Mouse (Mus musculus): ENCODE measurements at regions not wholly inside any gene's neighbourhood (a gene's known extent, or its start where the extent isn't known, plus 50 kb on each side); places are given as distances from the start of the nearest gene placed in this dataset.

DNA sequence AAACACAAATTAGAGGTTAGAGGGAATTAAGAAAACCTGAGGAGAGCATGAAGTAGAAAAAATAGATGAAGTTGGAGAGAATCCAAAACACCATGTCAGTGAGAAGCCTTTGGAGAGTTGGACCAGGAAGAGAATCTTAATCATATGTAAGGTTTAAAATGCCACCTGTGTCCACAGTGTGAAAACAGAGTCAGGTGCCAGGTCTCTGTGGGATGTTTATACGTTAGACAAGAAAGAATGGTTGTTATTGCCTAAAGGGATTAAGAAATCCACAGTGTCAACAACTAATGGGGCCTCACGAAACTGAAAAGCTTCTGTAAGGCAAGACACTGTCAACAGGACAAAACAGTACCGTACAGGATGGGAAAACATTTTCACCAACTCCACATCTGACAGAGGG lies 294.7 kb upstream of the Slc35b3 start:
- Histone ChIP-seq H3K27ac (no peak overlapping the region), H3K4me2 (replicated peaks) (no peak overlapping the region), H3K4me1 (replicated peaks) (no peaks in the 10 kb centered on the region), H3K4me3 (replicated peaks) (no peak overlapping the region), H3K27me3 (replicated peaks) (no peaks in the 10 kb centered on the region), H3K36me3 (no peaks in the 10 kb centered on the region), H3K9ac (no peak overlapping the region), H3K9me3 (no peaks in the 10 kb centered on the region)
- WGBS: 62% methylated on average over 3 of the region's 3 CpGs
- ATAC-seq: no peak

DNA sequence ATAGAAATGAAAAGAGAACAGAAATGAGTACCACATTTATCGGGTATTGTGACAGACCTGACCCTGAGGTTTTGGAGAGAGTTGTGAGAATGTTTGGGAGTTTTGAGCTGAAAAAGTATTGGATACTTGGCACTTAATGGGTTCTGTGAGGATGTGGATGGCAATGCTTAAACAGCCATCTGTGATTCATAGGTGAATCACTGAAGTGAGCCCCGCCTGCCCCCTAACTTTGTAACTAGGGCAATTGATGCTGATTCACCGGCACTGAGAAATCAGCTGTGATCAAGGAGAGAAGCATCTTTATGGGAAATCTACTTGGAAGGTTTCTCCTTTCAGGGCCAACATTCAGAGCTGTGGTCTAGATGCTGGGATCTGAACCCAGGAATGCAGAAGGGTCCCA lies 291.9 kb upstream of the Slc35b3 start:
- 91% methylated on average over 3 of the region's 3 CpGs for WGBS
- Histone ChIP-seq H3K9me3 (no peaks in the 10 kb centered on the region), H3K4me2 (replicated peaks) (no peak overlapping the region)

DNA sequence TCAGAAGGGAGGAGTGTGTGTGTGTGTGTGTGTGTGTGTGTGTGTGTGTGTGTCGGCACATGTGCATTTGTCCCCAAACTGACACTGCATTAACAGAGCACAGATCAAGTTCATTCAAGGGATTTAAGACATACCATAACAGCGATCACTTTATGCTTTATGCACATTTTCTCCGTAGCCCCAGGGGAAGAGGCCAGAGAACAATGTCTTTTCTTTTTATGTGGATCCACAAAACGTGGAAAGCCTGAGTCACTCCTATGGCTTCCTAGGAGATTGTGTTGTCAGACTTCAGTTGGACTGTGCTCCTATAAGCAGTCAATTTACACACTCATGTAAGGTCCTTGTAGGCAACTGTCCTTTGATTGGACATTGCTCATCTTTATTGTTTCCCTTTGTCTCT lies 289.4 kb upstream of the Slc35b3 start:
- Histone ChIP-seq H3K4me2 (replicated peaks) (no peak overlapping the region), H3K4me1 (replicated peaks) (no peaks in the 10 kb centered on the region), H3K4me3 (replicated peaks) (no peak overlapping the region), H3K36me3 (no peaks in the 10 kb centered on the region), H3K9ac (no peak overlapping the region), H3K9me3 (no peaks in the 10 kb centered on the region), H3K27ac (no peak overlapping the region), H3K27me3 (replicated peaks) (no peaks in the 10 kb centered on the region)
- ATAC-seq: no peak
- 84% methylated on average over 4 of the region's 4 CpGs for WGBS

More for the DNA sequence above, 291.9 kb upstream of the Slc35b3 start:
- no peak overlapping the region for H3K27ac ChIP-seq
- no peaks in the 10 kb centered on the region for H3K4me1 ChIP-seq (replicated peaks)
- H3K4me3 ChIP-seq (replicated peaks): no peak overlapping the region
- no peaks in the 10 kb centered on the region for H3K36me3 ChIP-seq
- no peak for ATAC-seq
- no peaks in the 10 kb centered on the region for H3K27me3 ChIP-seq (replicated peaks)
- H3K9ac ChIP-seq: no peak overlapping the region

DNA sequence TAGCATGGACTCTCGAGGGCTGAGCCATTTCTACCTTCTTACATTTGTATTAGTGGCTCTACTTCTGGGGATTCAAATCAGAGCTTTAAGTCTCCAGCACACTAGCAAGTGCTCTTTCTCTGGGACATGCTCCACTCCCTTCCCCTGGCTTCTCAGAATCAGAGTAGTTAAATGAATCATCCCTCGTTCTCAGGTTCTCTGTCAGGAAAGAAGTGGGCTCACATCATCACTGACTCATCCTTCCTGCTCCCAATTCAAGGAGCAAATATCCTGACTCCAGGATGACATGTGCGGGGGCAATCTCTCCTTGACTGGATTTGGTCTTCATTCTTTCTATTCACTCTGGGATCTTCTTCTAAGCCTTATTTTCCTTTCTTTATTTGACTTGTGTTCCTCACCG lies 266.2 kb upstream of the Slc35b3 start:
- Histone ChIP-seq H3K27me3 (replicated peaks) (no peaks in the 10 kb centered on the region), H3K4me2 (replicated peaks) (no peak overlapping the region), H3K36me3 (no peaks in the 10 kb centered on the region), H3K9ac (no peak overlapping the region), H3K9me3 (no peaks in the 10 kb centered on the region), H3K27ac (no peak overlapping the region), H3K4me1 (replicated peaks) (no peaks in the 10 kb centered on the region), H3K4me3 (replicated peaks) (no peak overlapping the region)
- 76% methylated on average over 4 of the region's 4 CpGs for WGBS
- ATAC-seq: no peak

DNA sequence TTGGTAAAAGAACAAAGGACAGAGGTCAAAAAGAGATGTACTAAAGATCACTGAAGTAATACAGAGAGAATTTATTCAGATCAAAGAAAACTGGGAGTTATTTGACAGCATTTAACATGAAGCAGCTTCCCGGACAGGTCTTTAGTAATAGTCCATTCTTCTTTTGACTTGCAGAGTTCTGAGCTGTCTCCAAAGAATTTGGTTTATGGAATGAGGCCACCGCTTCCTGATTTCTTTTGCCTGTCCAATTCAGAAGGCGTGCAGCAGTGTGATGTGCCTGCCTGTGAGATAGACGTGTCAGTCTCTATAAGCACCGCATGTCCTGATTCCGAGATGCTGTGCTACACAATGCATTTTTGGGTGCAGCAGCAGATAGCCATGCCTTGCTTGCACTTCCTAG lies 265.0 kb upstream of the Slc35b3 start:
- H3K4me1 ChIP-seq (replicated peaks): no peaks in the 10 kb centered on the region
- WGBS: 69% methylated on average over 6 of the region's 6 CpGs
- no peak overlapping the region for H3K9ac ChIP-seq
- H3K4me2 ChIP-seq (replicated peaks): no peak overlapping the region
- H3K27me3 ChIP-seq (replicated peaks): no peaks in the 10 kb centered on the region
- ATAC-seq: no peak
- H3K27ac ChIP-seq: no peak overlapping the region
- no peaks in the 10 kb centered on the region for H3K9me3 ChIP-seq
- H3K4me3 ChIP-seq (replicated peaks): no peak overlapping the region
- H3K36me3 ChIP-seq: no peaks in the 10 kb centered on the region

DNA sequence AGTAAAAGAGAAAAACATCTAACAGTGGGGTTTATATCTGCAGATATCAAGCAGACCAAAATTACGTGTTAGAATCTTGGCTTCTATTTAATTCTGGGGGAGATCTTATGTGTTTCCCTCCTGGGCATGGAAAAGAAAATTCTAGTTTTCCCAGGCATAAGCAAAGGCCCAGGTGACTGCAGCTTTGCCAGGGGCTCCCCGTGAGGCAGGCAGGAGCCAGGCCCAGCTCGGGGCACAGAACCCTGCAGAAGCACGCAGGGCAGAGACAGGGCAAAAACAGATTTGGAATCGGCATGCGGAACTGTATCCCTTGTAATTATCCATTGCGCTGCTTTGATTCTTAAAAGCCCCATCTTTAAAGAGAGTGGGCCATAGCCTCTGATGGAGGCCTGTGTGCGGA lies 250.4 kb upstream of the Slc35b3 start:
- H3K9ac ChIP-seq: no peak overlapping the region
- no peaks in the 10 kb centered on the region for H3K27me3 ChIP-seq (replicated peaks)
- no peaks in the 10 kb centered on the region for H3K36me3 ChIP-seq
- H3K9me3 ChIP-seq: no peaks in the 10 kb centered on the region
- no peak overlapping the region for H3K4me2 ChIP-seq (replicated peaks)
- WGBS: 87% methylated on average over 8 of the region's 8 CpGs
- ATAC-seq: no peak
- no peak overlapping the region for H3K4me3 ChIP-seq (replicated peaks)
- no peaks in the 10 kb centered on the region for H3K4me1 ChIP-seq (replicated peaks)
- H3K27ac ChIP-seq: no peak overlapping the region

DNA sequence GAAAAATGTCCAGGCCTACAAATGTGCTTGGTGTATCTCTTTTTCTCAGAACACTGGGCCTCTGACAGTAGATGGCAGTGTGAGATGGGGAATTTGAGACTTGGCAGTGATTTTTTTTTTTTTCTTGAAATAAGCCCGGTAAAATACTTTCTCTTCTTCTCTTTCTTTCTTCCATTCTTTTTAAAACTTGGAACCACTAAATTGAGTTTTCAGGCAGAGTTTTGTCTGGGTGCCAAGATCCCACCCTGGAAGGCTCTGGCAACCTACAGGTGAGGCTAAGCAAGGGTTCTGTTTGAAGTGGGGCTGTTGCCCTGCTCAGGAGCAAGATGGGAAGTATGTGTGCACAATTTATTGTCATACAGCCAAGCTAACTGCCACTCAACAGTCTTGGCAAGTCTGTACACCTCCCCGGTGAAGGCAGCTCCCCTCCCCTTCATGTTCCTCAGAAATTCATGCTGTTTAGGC lies 223.1 kb upstream of the Slc35b3 start:
- Histone ChIP-seq H3K4me2 (replicated peaks) (no peak overlapping the region), H3K27me3 (replicated peaks) (no peaks in the 10 kb centered on the region), H3K4me3 (replicated peaks) (no peak overlapping the region), H3K36me3 (no peaks in the 10 kb centered on the region), H3K9ac (no peak overlapping the region), H3K27ac (no peak overlapping the region), H3K4me1 (replicated peaks) (no peaks in the 10 kb centered on the region), H3K9me3 (no peaks in the 10 kb centered on the region)
- WGBS: 22% methylated on average over 2 of the region's 2 CpGs
- no peak for ATAC-seq

DNA sequence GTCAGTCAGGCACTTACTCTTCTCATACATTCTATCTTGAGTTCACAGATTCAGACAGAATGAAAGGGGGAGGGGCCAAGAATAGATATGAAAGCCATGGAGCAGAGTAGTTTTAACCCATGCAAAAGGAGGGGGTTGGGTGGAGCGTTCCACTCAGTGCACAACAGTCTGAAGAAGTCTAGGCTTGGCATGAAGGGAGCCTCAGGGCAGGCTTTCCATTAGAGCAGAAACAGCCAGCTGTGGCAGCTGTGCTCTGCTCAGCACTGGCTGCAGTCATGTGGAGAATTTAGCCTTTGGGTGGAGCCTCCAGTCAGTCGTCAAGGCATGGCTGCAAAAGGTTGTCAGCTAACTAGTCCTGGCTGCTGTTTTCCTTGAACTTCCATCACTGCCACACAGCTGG lies 201.3 kb upstream of the Slc35b3 start:
- Histone ChIP-seq H3K9me3 (no peaks in the 10 kb centered on the region), H3K4me3 (replicated peaks) (no peak overlapping the region), H3K36me3 (no peaks in the 10 kb centered on the region), H3K9ac (no peak overlapping the region), H3K4me2 (replicated peaks) (no peak overlapping the region), H3K4me1 (replicated peaks) (no peaks in the 10 kb centered on the region), H3K27ac (no peak overlapping the region), H3K27me3 (replicated peaks) (no peaks in the 10 kb centered on the region)
- no peak for ATAC-seq
- WGBS: 48% methylated on average over 2 of the region's 2 CpGs

DNA sequence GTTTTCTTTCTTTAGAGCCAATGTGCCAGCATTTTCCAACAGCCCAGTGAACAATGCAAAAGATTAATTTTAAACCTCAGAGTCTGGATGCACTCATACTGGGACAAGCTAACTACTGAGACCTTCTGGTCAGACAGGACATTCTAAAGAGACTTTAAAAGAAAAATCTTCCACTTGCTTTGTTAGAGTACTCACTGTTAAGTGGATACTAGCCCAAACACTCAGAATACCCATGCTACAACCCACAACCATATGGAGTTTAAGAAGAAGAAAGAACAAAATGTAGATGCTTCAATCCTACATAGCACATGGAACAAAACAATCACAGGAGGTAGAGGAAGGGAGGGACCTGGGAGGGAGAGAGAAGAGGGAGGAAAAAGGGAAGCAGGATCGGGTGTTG lies 167.3 kb upstream of the Slc35b3 start:
- H3K27me3 ChIP-seq (replicated peaks): no peaks in the 10 kb centered on the region
- H3K36me3 ChIP-seq: no peaks in the 10 kb centered on the region
- H3K9me3 ChIP-seq: no peaks in the 10 kb centered on the region
- no peak for ATAC-seq
- no peak overlapping the region for H3K27ac ChIP-seq
- no peak overlapping the region for H3K4me2 ChIP-seq (replicated peaks)
- H3K9ac ChIP-seq: no peak overlapping the region
- WGBS: 75% methylated on average over 1 of the region's 1 CpGs
- H3K4me3 ChIP-seq (replicated peaks): no peak overlapping the region
- no peaks in the 10 kb centered on the region for H3K4me1 ChIP-seq (replicated peaks)

DNA sequence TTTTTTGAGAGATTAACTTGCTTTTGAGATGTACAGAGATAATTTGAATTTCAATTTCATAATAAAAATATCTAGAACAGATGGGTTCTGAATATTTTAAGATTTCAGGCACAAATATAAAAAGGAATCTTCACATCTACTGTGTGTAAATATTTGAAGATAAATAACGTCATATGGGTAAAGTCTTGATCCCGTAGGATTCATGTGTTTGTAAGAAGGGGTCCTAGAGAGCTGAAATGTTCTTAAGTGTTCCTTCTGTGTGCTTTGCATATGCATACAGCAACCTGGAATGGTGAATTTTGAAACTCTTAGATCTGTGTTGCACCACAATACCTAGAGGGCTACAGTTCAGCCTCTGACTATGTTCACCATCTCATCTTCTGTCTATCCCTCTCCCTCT lies 131.4 kb upstream of the Slc35b3 start:
- no peaks in the 10 kb centered on the region for H3K27me3 ChIP-seq (replicated peaks)
- no peak for ATAC-seq
- no peak overlapping the region for H3K4me3 ChIP-seq (replicated peaks)
- no peaks in the 10 kb centered on the region for H3K36me3 ChIP-seq
- H3K9ac ChIP-seq: no peak overlapping the region
- 79% methylated on average over 2 of the region's 2 CpGs for WGBS
- H3K9me3 ChIP-seq: no peaks in the 10 kb centered on the region
- no peaks in the 10 kb centered on the region for H3K4me1 ChIP-seq (replicated peaks)
- no peak overlapping the region for H3K27ac ChIP-seq
- no peak overlapping the region for H3K4me2 ChIP-seq (replicated peaks)

DNA sequence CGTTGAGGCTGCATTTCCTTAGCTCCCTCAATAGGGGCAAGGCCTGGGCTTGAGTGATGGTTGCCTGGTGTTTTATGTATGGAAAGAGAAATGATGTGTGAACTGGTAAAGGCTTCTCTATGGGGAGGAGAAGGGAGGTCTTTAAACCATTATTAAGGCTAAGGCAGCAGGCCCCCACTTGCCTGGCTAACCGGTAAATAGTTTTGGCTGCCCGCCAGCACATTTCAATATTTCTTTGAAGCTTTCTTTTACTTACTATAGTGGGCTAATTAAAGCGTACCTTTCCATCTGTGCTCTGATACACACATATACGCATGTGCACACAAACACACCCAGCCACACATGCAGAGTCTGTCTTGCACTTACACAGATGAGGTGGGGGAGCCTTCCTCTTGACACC lies 123.9 kb upstream of the Slc35b3 start:
- no peak for ATAC-seq
- H3K27me3 ChIP-seq (replicated peaks): no peaks in the 10 kb centered on the region
- WGBS: 83% methylated on average over 5 of the region's 5 CpGs
- H3K36me3 ChIP-seq: no peaks in the 10 kb centered on the region
- no peak overlapping the region for H3K27ac ChIP-seq
- no peaks in the 10 kb centered on the region for H3K4me1 ChIP-seq (replicated peaks)
- no peak overlapping the region for H3K4me2 ChIP-seq (replicated peaks)
- no peaks in the 10 kb centered on the region for H3K9me3 ChIP-seq
- no peak overlapping the region for H3K4me3 ChIP-seq (replicated peaks)
- no peak overlapping the region for H3K9ac ChIP-seq

DNA sequence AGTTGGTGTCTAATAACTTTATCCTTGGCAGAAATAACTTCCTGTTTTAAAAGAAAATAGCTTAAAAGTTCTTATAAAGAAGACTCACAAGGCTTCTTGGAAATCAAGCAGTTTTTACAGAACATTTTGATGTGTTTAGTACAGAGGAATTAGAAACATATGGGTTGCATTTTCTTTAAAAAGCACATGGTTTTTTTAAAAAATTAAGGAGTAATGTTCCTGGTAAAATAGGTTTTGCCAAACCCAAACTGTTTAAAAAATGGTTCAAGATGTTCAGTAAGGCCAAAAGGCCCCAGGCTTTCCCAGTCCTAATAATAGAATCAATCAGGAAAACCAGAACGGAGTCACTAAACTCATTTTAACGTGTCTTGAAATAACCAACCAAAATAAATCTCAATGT lies 113.5 kb upstream of the Slc35b3 start:
- no peaks in the 10 kb centered on the region for H3K9me3 ChIP-seq
- no peaks in the 10 kb centered on the region for H3K36me3 ChIP-seq
- 63% methylated on average over 2 of the region's 2 CpGs for WGBS
- H3K4me3 ChIP-seq (replicated peaks): no peak overlapping the region
- no peak overlapping the region for H3K9ac ChIP-seq
- H3K27ac ChIP-seq: no peak overlapping the region
- H3K27me3 ChIP-seq (replicated peaks): no peaks in the 10 kb centered on the region
- no peak for ATAC-seq
- H3K4me2 ChIP-seq (replicated peaks): no peak overlapping the region
- H3K4me1 ChIP-seq (replicated peaks): no peaks in the 10 kb centered on the region

DNA sequence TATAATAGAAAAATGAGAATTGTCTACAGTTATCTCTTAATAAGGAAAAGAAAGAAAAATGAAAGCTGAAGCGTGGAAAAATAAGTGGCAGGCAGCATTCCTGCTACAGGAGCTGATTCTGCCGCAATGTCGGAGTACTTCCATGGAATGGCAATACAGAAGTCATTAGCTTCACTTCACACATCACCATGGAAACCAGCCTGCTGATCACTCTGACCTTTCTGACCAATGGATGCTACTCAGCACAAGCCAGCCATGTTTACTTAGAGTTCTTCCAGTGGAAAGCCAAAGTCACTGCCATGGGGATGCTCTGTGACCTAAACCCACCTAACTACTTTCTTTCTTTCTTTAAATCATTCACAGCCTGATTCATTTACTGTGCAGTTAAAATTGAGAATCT lies 71.6 kb upstream of the Slc35b3 start:
- no peak overlapping the region for H3K27ac ChIP-seq
- no peaks in the 10 kb centered on the region for H3K4me1 ChIP-seq (replicated peaks)
- no peak overlapping the region for H3K9ac ChIP-seq
- WGBS: 85% methylated on average over 3 of the region's 3 CpGs
- H3K4me2 ChIP-seq (replicated peaks): no peak overlapping the region
- no peaks in the 10 kb centered on the region for H3K9me3 ChIP-seq
- H3K36me3 ChIP-seq: no peaks in the 10 kb centered on the region
- H3K4me3 ChIP-seq (replicated peaks): no peak overlapping the region
- no peaks in the 10 kb centered on the region; the same call in 1 of the 2 replicates for H3K27me3 ChIP-seq (replicated peaks)
- no peak for ATAC-seq

DNA sequence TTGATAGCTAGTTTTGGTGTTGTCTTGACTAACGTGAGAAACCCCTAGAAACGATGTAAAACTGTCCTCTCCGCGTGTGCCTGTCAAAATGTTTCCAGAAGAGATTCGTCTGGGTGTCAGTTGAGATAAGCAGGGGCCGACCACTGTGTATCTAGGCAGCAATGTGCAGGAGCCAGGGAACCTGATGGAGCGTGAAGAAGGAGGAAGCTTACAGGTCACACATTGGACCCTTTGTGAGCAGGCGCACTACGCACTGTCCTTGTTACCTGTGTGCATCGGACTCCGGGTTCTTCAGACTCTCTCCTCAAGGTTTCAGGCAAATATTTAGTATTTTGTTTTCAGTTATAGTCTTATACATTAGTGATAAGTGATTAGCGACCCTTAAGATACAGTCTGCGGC lies 59.5 kb upstream of the Slc35b3 start:
- Histone ChIP-seq H3K36me3 (no peaks in the 10 kb centered on the region), H3K9ac (no peak overlapping the region), H3K4me3 (replicated peaks) (no peak overlapping the region), H3K9me3 (no peaks in the 10 kb centered on the region), H3K4me1 (replicated peaks) (no peaks in the 10 kb centered on the region), H3K27ac (no peak overlapping the region), H3K27me3 (replicated peaks) (no peaks in the 10 kb centered on the region), H3K4me2 (replicated peaks) (no peak overlapping the region)
- 77% methylated on average over 13 of the region's 13 CpGs for WGBS
- no peak for ATAC-seq

All from intestine, embryonic 15.5 days (tissue).